Mouse (Mus musculus): ENCODE data around the gene Tspan15. TPM values are rescaled to one million over a fixed set of nuclear protein-coding genes. Genes with fewer than 3 reads are reported as not detected.

Tspan15 gene
- total RNA-seq, 2 experiments from 2014 or later, result 3.5 to 6.4 TPM

DNA sequence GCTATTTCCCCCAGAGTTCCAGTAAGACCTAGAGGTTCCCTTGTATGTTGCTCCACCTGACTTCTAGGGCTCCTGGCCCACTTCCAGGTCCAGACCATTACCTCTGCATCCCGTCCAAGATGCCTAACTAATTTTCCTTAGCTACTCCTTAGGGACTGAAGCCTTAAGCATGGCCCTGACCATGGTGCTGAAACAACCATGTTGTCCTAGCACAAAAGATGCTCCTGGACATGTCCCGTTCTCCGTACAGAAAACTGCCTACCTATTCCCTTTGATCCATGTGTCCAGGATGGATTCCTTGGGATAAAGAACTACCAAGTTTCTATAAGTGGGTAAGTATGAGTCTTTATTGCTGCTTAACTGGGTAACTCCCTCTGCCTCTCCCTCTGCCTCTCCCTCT lies 93.0 kb downstream of the Tspan15 start:
- intact Hi-C loops (cut with DNase I), result no loop called here
- DNase-seq, result no peak

DNA sequence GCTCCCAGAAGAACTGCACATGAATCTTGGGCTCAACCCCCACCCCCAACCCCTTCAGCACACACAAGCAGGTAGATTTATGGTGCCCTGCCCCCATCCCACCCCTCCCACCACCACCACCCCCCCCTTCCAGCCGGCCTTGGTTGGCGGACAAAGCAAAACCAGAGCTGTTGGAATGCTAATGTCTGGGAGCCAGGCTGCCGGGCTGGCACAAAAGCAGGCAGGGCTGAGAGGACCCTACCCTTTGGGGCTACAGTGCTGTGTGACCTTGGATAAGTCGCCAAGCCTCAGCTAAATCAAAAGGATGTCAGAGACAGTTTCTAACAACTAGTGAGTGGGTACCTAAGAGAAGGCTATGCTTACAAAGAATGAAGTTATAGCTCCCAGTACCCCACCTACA lies 93.9 kb downstream of the Tspan15 start:
- intact Hi-C loops (cut with DNase I), result no loop called here
- DNase-seq, result no peak

DNA sequence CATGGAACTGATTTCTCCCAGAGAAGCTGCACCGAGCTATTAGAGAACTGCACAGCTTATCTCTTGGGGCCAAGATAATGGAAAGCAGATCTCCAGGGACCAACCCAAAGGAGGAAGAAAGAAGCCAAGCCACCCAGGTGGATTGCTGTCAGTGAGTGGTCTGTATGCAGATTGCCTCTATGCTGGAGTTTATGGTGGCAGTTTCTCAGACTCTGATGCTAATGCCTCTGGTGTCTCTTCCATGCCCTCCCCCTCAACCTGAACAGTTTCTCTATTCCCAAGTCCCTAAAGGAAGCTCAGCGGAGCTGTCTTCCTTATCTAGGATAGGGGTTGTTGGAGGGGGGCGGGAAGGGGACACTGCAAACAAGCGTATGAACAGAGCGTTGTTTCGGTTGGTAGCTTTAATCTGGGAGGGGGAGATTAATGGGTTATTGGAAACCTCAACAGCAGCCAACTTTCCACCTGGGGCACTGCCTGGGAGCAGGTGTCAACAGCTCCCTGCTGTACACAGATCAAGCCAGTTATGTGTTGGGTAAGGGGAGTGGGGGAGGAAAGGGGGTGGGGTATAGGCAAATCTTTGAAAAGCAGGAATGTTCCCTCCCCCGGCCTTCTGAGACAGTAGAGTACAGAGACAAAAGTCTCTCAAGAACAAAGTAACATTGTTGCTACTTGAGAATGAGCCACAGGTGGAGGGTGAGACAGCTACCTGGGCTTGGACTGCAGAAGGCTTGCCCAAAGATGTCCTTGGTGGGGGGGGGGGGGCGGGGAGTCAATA lies 95.2 kb downstream of the Tspan15 start:
- intact Hi-C loops (cut with DNase I), result no loop called here
- DNase-seq, result no peak

Small RNAs within 50 kb of the gene (microRNA-seq; reads per million reads assigned to microRNA genes)
- 0.72 to 3.0 reads per million in 2 experiments for gene Mir7662

Other genes with a start within 250 kb of the Tspan15 start
- gene Neurog3, start 98.2 kb downstream of the Tspan15 start, total RNA-seq (2021), result not detected
- gene Fam241b, start 87.3 kb downstream of the Tspan15 start, total RNA-seq (2021), result under 1 TPM; 0.42 to 0.54 TPM
- not detected for gene Tacr2, start 21.2 kb upstream of the Tspan15 start, total RNA-seq (2021)
- gene Hk1, start 148.7 kb upstream of the Tspan15 start, total RNA-seq (2021), result 1 to 10 TPM; 6.1 to 7.8 TPM
- gene Hkdc1, start 191.2 kb upstream of the Tspan15 start, total RNA-seq (2021), result not detected
- gene 4930507D05Rik, start 218.2 kb upstream of the Tspan15 start, total RNA-seq (2021), result not detected
- 10 to 100 TPM; 17.1 to 19.7 TPM for gene Supv3l1, start 218.5 kb upstream of the Tspan15 start, total RNA-seq (2021)

Data from gastrocnemius, postnatal 36 days (tissue).